Mouse (Mus musculus) G1E (cell line): Measurements from ENCODE around the gene Pard3. TPM values are rescaled to one million over a fixed set of nuclear protein-coding genes. Genes with fewer than 3 reads are reported as not detected.

ENCODE experiments used
- ATAC-seq: 2 replicates; pipeline ENCODE4 v1.8.0; 2016; ENCODE audit warnings: mild to moderate bottlenecking; ENCODE audit not compliant: insufficient number of reproducible peaks, poor library complexity, low FRiP score, severe bottlenecking; ENCODE audit errors: extremely low read depth
- DNase-seq: peaks from one replicate; pipeline ENCODE4 v3.0.0; 2012; ENCODE audit warnings: low spot score
- H3K27me3 ChIP-seq: 2 replicates; pipeline ENCODE4 v1.6.1; 2012; ENCODE audit warnings: mild to moderate bottlenecking, low read length, inconsistent platforms; ENCODE audit not compliant: insufficient read depth
- H3K36me3 ChIP-seq: replicated peaks from 2 replicates; pipeline ENCODE3; 2012; ENCODE audit warnings: mild to moderate bottlenecking, inconsistent platforms
- H3K4me1 ChIP-seq: 2 replicates; pipeline ENCODE4 v1.6.1; 2012; ENCODE audit warnings: low read depth, low read length, inconsistent platforms, mixed read lengths; ENCODE audit not compliant: insufficient read depth
- H3K4me3 ChIP-seq: 2 replicates; pipeline ENCODE4 v1.5.1; 2012; ENCODE audit warnings: low read depth, mild to moderate bottlenecking, inconsistent platforms, low read length, moderate library complexity, mixed read lengths
- H3K9me3 ChIP-seq: replicated peaks from 2 replicates; pipeline ENCODE4 v1.6.1; 2012; ENCODE audit warnings: inconsistent platforms
- CTCF ChIP-seq: IDR thresholded peaks from 2 replicates; pipeline ENCODE4 v1.5.1; 2012; ENCODE audit warnings: low read depth, low read length, inconsistent platforms, mixed read lengths
- GATA1 ChIP-seq: IDR thresholded peaks from 2 replicates; pipeline ENCODE4 v1.6.1; 2012; ENCODE audit warnings: borderline replicate concordance, low read length, inconsistent platforms, mixed read lengths
- GATA2 ChIP-seq: IDR thresholded peaks from 2 replicates; pipeline ENCODE4 v1.6.1; 2012; ENCODE audit warnings: low read depth, low read length, inconsistent platforms, borderline replicate concordance
- POLR2AphosphoS5 ChIP-seq: IDR thresholded peaks from 2 replicates; pipeline ENCODE4 v1.6.1; 2012; ENCODE audit warnings: low read depth, low read length, inconsistent platforms; ENCODE audit not compliant: insufficient replicate concordance
- TAL1 ChIP-seq: conservative IDR thresholded peaks from 2 replicates; pipeline ENCODE4 v1.6.1; 2012; ENCODE audit warnings: low read depth, low read length, inconsistent platforms, mixed read lengths
- polyA plus RNA-seq: library from polyadenylated mRNA; stranded (reverse); fragments of >175 nt; gene quantifications from 2 replicates; pipeline ENCODE4 v1.2.3, GENCODE M21; 2012
- total RNA-seq, 2 experiments: library from RNA; stranded (forward) in 1 of 2; stranded (reverse) in 1 of 2; fragments of 200-1000 nt in 1 of 2; fragments of >200 nt in 1 of 2; fragmentation: Nextera tagmentation in 1 of 2; gene quantifications; 2 replicates each; pipeline ENCODE4 v1.2.3; 2014 to 2017

Pard3 gene
- total and polyA plus RNA-seq, 3 experiments = 0.55 TPM; not detected in 2

- no peaks in the 10 kb centered on the region for H3K36me3 ChIP-seq
- ATAC-seq (no peak), DNase-seq (no peak)
- peaks cover 41% of the 10 kb centered on the region for H3K9me3 ChIP-seq
- TF ChIP-seq GATA2 = no peak
- no peak for TF ChIP-seq TAL1
- TF ChIP-seq POLR2AphosphoS5 = no peak
- TF ChIP-seq GATA1 = no peak
- no peak for TF ChIP-seq CTCF
- no peak overlapping the region for H3K4me3 ChIP-seq
- no peaks in the 10 kb centered on the region for H3K4me1 ChIP-seq
- H3K27me3 ChIP-seq = no peaks in the 10 kb centered on the region
Measured at GRCm38 (mm10) chr8:127140945-127141344, 77.3 kb downstream of the Pard3 start.

DNA sequence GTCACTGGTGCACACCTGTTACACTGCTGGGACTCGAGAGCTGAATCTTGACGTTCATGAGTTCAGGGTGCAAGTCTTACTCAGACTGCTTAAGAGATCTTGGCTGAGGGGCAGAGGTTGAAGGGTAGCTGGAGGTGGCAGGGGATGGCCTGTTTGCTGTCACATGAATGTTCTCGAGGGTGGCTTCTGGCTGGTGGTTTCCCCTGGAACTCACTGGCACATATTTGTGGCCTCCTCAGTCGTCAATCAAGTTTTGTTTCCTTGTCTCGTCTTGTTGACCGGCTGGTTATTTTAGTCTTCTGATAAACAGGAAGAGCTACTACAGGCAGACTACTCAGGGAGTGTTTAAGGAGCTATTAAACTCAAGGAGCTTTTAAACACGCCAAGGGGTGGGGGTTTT lies 79.9 kb downstream of the Pard3 start:
- no peaks in the 10 kb centered on the region for H3K4me1 ChIP-seq
- TF ChIP-seq GATA1 = no peak
- no peak for TF ChIP-seq CTCF
- no peak for TF ChIP-seq TAL1
- no peak for TF ChIP-seq GATA2
- no peak for TF ChIP-seq POLR2AphosphoS5
- DNase-seq = no peak
- no peak for ATAC-seq
- H3K27me3 ChIP-seq = no peaks in the 10 kb centered on the region
- H3K9me3 ChIP-seq = peaks cover 38% of the 10 kb centered on the region
- no peaks in the 10 kb centered on the region for H3K36me3 ChIP-seq
- H3K4me3 ChIP-seq = no peak overlapping the region

DNA sequence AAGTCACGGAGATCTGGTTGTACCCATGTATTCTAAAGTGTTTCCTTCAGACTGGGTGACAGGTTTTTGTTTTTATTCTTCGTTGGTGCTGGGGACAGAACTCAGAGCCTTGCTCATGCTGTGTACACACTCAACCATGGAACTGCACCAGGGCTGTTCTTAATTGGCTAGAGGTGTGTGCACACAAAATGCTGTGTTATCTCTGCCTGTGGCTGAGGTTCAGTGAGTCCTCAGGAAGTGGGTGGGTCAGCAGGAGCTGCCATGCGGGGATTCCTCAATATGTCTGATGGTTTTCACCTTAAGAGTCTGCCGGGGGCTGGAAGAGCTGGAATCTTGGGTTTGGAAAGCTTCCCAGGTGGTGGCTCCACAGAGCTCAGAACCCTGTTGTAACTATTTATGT lies 80.9 kb downstream of the Pard3 start:
- TF ChIP-seq CTCF (no peak), TAL1 (no peak), GATA2 (no peak), GATA1 (no peak), POLR2AphosphoS5 (no peak)
- H3K4me3 ChIP-seq = no peak overlapping the region
- no peaks in the 10 kb centered on the region for H3K27me3 ChIP-seq
- DNase-seq (no peak), ATAC-seq (no peak)
- no peaks in the 10 kb centered on the region for H3K36me3 ChIP-seq
- H3K4me1 ChIP-seq = no peaks in the 10 kb centered on the region
- peaks cover 39% of the 10 kb centered on the region for H3K9me3 ChIP-seq

GRCm38 (mm10) chr8:127145135-127145534 lies 81.4 kb downstream of the Pard3 start:
- Histone ChIP-seq H3K36me3 (no peaks in the 10 kb centered on the region), H3K4me1 (no peaks in the 10 kb centered on the region), H3K9me3 (peaks cover 44% of the 10 kb centered on the region), H3K4me3 (no peak overlapping the region), H3K27me3 (no peaks in the 10 kb centered on the region)
- DNase-seq = no peak
- no peak for TF ChIP-seq GATA2
- ATAC-seq = no peak

- no peaks in the 10 kb centered on the region for H3K36me3 ChIP-seq
- DNase-seq (no peak), ATAC-seq (no peak)
- peaks cover 46% of the 10 kb centered on the region for H3K9me3 ChIP-seq
- no peak for TF ChIP-seq TAL1
- no peak for TF ChIP-seq GATA1
- no peak for TF ChIP-seq GATA2
- TF ChIP-seq POLR2AphosphoS5 = no peak
- no peak for TF ChIP-seq CTCF
- H3K4me1 ChIP-seq = no peaks in the 10 kb centered on the region
- no peak overlapping the region for H3K4me3 ChIP-seq
- H3K27me3 ChIP-seq = no peaks in the 10 kb centered on the region
Measured at GRCm38 (mm10) chr8:127146055-127146454, 82.4 kb downstream of the Pard3 start.

DNA sequence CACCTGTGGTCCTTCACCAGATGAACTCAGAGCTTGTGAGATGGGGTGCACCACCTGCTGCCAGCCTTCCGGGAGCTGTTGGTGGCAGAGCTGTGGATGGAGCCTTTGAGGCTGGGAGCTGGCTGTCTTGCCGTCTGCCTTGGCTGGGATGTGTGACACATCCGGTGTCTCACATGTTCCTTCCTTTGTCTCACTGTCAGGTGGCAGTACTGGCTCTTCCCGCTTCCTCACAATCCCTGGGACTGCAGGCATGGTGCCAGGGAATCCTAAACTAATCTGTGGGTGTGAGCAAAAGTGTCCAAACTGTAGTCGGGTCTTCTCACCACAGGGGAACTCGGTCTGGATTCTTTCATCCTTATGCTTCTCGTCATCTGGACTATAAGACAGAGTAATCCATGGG lies 85.1 kb downstream of the Pard3 start:
- TF ChIP-seq CTCF = no peak

DNA sequence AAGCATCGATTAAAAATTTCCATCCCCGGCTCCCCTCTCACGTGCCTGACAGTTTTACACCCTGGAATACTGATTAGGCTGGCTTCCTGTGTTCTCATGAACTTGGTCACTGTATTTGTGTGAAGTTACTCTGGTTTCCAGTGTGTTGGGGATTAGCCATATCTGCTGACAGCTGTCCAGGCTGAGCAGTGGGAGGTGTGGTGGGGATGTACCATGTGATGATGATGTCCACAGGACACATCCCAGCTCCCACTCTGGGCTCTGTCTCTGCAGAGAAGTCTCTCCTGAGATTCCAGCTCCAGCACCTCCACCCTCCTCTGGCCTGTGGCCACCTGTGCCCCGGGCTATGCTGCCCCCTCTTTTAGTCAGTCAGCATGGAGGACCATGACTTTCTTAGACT lies 87.0 kb downstream of the Pard3 start:
- Histone ChIP-seq H3K9me3 (peaks cover 54% of the 10 kb centered on the region), H3K36me3 (no peaks in the 10 kb centered on the region), H3K4me3 (no peak overlapping the region), H3K27me3 (no peaks in the 10 kb centered on the region), H3K4me1 (no peaks in the 10 kb centered on the region)
- TF ChIP-seq GATA1 = no peak
- no peak for TF ChIP-seq GATA2
- no peak for TF ChIP-seq CTCF
- TF ChIP-seq TAL1 = no peak
- no peak for TF ChIP-seq POLR2AphosphoS5
- DNase-seq (no peak), ATAC-seq (no peak)

More for the DNA sequence above, 85.1 kb downstream of the Pard3 start:
- H3K27me3 ChIP-seq = no peaks in the 10 kb centered on the region
- ATAC-seq (no peak), DNase-seq (no peak)
- H3K36me3 ChIP-seq = no peaks in the 10 kb centered on the region
- no peak overlapping the region for H3K4me3 ChIP-seq
- peaks cover 54% of the 10 kb centered on the region for H3K9me3 ChIP-seq
- H3K4me1 ChIP-seq = no peaks in the 10 kb centered on the region
